Mouse (Mus musculus) embryonic facial prominence, embryonic 14.5 days (tissue): ENCODE results near the gene Rpl38. TPM values are rescaled to one million over a fixed set of nuclear protein-coding genes. Genes with fewer than 3 reads are reported as not detected.

Experiments
- ATAC-seq: fragments of 200-750 bp; cut with Nextera tagmentation; 2 replicates; pipeline ENCODE4 v1.8.0; 2017; ENCODE audit warnings: low read depth, moderate number of reproducible peaks, moderate TSS enrichment
- DNase-seq: peaks from one replicate; pipeline ENCODE4 v3.0.0-alpha.2; 2015; ENCODE audit warnings: low spot score
- H3K27ac ChIP-seq: fragments of 300-500 bp; sonication (generic); replicated peaks from 2 replicates; pipeline ENCODE4 v1.5.1; 2014; ENCODE audit warnings: low read depth, mild to moderate bottlenecking, low read length, moderate library complexity
- H3K27me3 ChIP-seq: fragments of 300-500 bp; sonication (generic); replicated peaks from 2 replicates; pipeline ENCODE4 v1.6.1; 2014; ENCODE audit warnings: low read length; ENCODE audit not compliant: control insufficient read depth, insufficient read depth
- H3K36me3 ChIP-seq: fragments of 300-500 bp; sonication (generic); 2 replicates; pipeline ENCODE4 v1.6.1; 2014; ENCODE audit warnings: low read length, mixed read lengths; ENCODE audit not compliant: control insufficient read depth, insufficient read depth
- H3K4me1 ChIP-seq: fragments of 300-500 bp; sonication (generic); 2 replicates; pipeline ENCODE4 v1.6.1; 2014; ENCODE audit warnings: antibody characterized with exemption, low read length; ENCODE audit not compliant: control insufficient read depth, insufficient read depth
- H3K4me2 ChIP-seq: fragments of 300-500 bp; sonication (generic); 2 replicates; pipeline ENCODE4 v1.6.1; 2014; ENCODE audit warnings: low read depth, mild to moderate bottlenecking, low read length, moderate library complexity, mixed read lengths
- H3K4me3 ChIP-seq: fragments of 300-500 bp; sonication (generic); 2 replicates; pipeline ENCODE4 v1.5.1; 2014; ENCODE audit warnings: low read depth, mild to moderate bottlenecking, low read length
- H3K9ac ChIP-seq: fragments of 300-500 bp; sonication (generic); 2 replicates; pipeline ENCODE4 v1.6.1; 2014; ENCODE audit warnings: low read depth, mild to moderate bottlenecking, low read length, moderate library complexity, mixed read lengths
- H3K9me3 ChIP-seq: fragments of 300-500 bp; sonication (generic); 2 replicates; pipeline ENCODE4 v1.6.1; 2016; ENCODE audit warnings: low read length; ENCODE audit not compliant: control insufficient read depth
- WGBS: fragments of 180-500 bp; shearing (Covaris S2); extraction: QIAGEN DNeasy Blood & Tissue Kit; methylation state at CpG from one replicate; pipeline ENCODE4 v1.1.7; 2014; 5-methylcytosine and 5-hydroxymethylcytosine counted together
- polyA plus RNA-seq: library from polyadenylated mRNA; unstranded; fragments of >200 nt; fragmentation: Nextera tagmentation; extraction: Ambion mirVana; gene quantifications from 2 replicates; pipeline ENCODE4 v1.2.1, GENCODE M21; 2014

Gene Rpl38
- polyA plus RNA-seq, 1 experiment from 2014 or later: 1,191 TPM

DNA sequence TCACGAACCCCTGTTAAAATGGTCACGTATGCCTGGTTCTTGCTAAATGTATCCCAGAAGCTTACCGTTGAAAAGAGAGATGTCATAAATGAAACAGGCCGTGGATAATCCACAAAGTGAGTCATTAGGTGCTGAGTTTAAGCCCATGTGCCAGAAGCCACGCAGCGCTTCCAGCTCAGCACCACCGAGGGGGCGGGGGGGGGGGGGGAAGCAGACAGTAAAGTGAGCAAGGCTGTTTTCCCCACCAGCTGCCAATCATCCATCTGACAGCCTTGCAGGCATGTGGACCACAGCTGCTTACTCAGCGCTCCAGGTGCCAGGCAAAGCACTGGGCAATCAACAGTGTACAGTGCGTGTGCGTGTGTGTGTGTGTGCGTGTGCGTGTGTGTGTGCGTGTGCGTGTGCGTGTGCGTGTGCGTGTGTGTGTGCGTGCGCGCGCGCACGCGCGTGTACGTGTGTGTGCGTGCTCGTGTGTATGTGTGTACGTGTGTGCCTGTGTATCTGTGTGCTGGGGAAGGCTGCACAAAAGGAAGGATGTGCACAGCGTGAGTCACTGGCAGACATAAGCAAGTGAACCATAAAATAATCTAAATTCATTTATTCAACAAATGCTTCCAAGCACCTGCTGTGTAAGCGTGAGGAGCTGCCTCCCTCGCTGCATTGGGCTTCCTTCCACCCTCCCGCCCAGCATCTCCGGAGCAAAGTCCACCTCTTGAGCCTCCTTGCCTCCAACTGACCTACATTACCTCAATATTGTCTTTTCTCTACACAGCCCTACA lies 31.4 kb upstream of the Rpl38 start:
- H3K4me2 ChIP-seq: peak overlapping the region; percentile 42
- H3K27me3 ChIP-seq: peaks cover 9% of the 10 kb centered on the region
- DNase-seq (peak; percentile 58), ATAC-seq (peak; percentile 61; the same call in 1 of the 2 replicates)
- 56% methylated on average over 34 of the region's 35 CpGs for WGBS
- H3K4me3 ChIP-seq: no peak overlapping the region
- H3K36me3 ChIP-seq: no peaks in the 10 kb centered on the region
- H3K9ac ChIP-seq: no peak overlapping the region
- no peaks in the 10 kb centered on the region for H3K9me3 ChIP-seq
- peaks cover 6% of the 10 kb centered on the region; the same call in 1 of the 2 replicates for H3K4me1 ChIP-seq
- no peak overlapping the region for H3K27ac ChIP-seq

- H3K27me3 ChIP-seq: peaks cover 9% of the 10 kb centered on the region
- DNase-seq (no peak), ATAC-seq (no peak)
- WGBS: 50% methylated on average over 10 of the region's 10 CpGs
- H3K4me2 ChIP-seq: no peak overlapping the region
- no peaks in the 10 kb centered on the region for H3K9me3 ChIP-seq
- H3K27ac ChIP-seq: no peak overlapping the region
- no peaks in the 10 kb centered on the region for H3K36me3 ChIP-seq
- no peak overlapping the region for H3K4me3 ChIP-seq
- H3K4me1 ChIP-seq: peaks cover 6% of the 10 kb centered on the region; the same call in 1 of the 2 replicates
- H3K9ac ChIP-seq: no peak overlapping the region
Observed at GRCm38 (mm10) chr11:114638647-114639290, 29.6 kb upstream of the Rpl38 start.

DNA sequence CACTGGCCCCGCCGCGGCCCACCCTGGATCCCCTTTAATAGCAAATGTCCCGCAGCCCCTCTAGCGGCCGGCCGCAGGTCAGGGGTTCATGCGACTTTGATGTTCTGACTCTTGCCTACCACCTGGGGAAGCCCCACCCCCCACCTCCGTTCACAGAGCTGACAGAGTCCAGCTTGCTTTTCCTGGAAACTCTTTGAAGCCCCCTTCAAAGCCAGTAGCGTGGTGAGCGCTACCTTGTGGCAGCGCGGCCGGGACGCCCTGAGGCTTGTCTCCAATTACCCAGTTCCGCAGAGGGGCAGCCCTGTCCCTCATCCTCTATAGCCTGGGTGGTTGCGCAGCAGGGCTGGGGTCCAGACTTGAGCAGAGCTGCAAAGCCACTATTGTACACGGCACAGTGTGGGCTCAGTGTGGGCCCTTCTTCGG lies 28.6 kb upstream of the Rpl38 start:
- DNase-seq: no peak
- 0 out of 2 replicates have a peak overlapping the region, but pooled peaks have one; percentile 11 for H3K9ac ChIP-seq

DNA sequence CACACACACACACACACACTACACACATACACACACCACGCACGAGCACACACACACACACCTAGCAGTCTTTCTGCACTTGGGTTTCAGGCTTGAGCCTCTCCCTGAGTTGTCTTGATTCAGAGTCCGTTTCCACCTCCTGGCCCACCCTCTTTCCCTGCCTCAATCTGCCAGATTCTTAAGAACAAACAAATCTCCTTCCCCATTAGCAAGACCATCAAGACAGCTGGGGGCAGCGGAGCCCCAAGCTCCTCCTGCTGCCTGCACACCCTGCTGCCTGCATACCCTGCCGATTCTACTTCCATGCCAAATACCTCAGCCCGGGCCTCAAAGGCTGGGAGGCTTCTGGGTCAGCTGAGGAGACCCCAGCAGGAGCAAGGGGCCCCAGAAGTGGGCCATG lies 27.7 kb upstream of the Rpl38 start:
- H3K4me1 ChIP-seq: peaks cover 6% of the 10 kb centered on the region; the same call in 1 of the 2 replicates
- no peak overlapping the region for H3K27ac ChIP-seq
- no peak overlapping the region for H3K4me3 ChIP-seq
- H3K9me3 ChIP-seq: no peaks in the 10 kb centered on the region
- ATAC-seq (no peak), DNase-seq (no peak)
- H3K4me2 ChIP-seq: no peak overlapping the region
- no peaks in the 10 kb centered on the region for H3K36me3 ChIP-seq
- 50% methylated on average over 6 of the region's 6 CpGs for WGBS
- H3K9ac ChIP-seq: no peak overlapping the region
- peaks cover 9% of the 10 kb centered on the region for H3K27me3 ChIP-seq

More for the DNA sequence above, 28.6 kb upstream of the Rpl38 start:
- Histone ChIP-seq H3K27ac (no peak overlapping the region), H3K4me1 (peaks cover 6% of the 10 kb centered on the region; the same call in 1 of the 2 replicates), H3K4me3 (no peak overlapping the region), H3K36me3 (no peaks in the 10 kb centered on the region), H3K27me3 (peaks cover 9% of the 10 kb centered on the region), H3K4me2 (peak overlapping the region; percentile 25; the same call in 1 of the 2 replicates), H3K9me3 (no peaks in the 10 kb centered on the region)
- WGBS: 6% methylated on average over 19 of the region's 19 CpGs
- no peak for ATAC-seq

GRCm38 (mm10) chr11:114641136-114641535 lies 27.2 kb upstream of the Rpl38 start:
- ATAC-seq: no peak
- WGBS: 79% methylated on average over 8 of the region's 8 CpGs
- no peak overlapping the region for H3K4me3 ChIP-seq
- peaks cover 9% of the 10 kb centered on the region for H3K27me3 ChIP-seq
- H3K9me3 ChIP-seq: no peaks in the 10 kb centered on the region
- H3K4me1 ChIP-seq: peaks cover 6% of the 10 kb centered on the region; the same call in 1 of the 2 replicates
- H3K4me2 ChIP-seq: no peak overlapping the region
- no peak overlapping the region for H3K27ac ChIP-seq
- no peak overlapping the region for H3K9ac ChIP-seq
- H3K36me3 ChIP-seq: no peaks in the 10 kb centered on the region
- DNase-seq: no peak

DNA sequence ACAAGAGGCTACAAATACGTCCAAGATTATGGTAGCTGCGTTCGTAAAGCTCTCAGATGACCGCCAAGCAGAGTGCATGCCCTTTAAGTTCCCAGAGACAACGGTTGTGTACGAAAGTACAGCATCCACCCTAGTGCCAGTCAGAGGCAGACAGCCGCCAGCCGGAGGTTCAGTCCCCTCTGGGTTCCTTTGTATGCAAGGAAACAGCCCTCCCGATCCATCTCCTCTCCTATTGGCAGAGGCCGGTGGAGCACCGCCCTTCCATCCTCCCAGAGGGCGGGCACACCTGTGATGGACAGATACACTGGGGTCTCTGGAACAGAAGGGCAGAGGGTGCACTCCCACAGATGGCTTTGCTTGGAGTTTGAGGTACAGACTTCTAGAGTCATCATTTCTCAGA lies 26.1 kb upstream of the Rpl38 start:
- 56% methylated on average over 11 of the region's 12 CpGs for WGBS
- no peak for DNase-seq
- Histone ChIP-seq H3K27ac (no peak overlapping the region), H3K27me3 (peaks cover 9% of the 10 kb centered on the region), H3K4me2 (no peak overlapping the region), H3K36me3 (no peaks in the 10 kb centered on the region), H3K9me3 (0 out of 2 replicates have a peak, but pooled peaks cover 3% of the 10 kb centered on the region), H3K4me1 (peaks cover 6% of the 10 kb centered on the region; the same call in 1 of the 2 replicates), H3K4me3 (no peak overlapping the region), H3K9ac (no peak overlapping the region)
- ATAC-seq: no peak

DNA sequence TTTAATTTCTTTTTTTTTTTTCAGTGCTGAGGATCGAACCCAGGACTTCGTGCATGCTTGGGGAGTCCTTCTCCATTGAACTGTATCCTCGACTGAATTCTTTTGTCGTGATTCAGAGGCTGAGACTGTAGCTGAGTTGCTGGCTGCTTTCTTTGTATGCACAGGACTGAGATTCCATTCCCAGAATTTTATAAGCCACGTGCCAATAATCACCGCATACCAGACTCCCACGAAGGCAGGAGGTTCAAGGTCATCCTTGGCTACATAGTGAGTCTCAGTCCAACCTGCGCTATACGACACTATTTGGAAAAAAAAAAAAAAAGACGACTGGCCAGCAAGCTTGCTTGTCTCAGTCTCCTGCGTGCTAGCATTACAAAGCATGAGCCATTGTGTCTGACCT lies 25.4 kb upstream of the Rpl38 start:
- no peak for ATAC-seq

GRCm38 (mm10) chr11:114644122-114644521 lies 24.2 kb upstream of the Rpl38 start:
- H3K36me3 ChIP-seq: no peaks in the 10 kb centered on the region
- no peak for ATAC-seq
- H3K9me3 ChIP-seq: 0 out of 2 replicates have a peak, but pooled peaks cover 3% of the 10 kb centered on the region
- no peaks in the 10 kb centered on the region; the same call in 1 of the 2 replicates for H3K27me3 ChIP-seq
- DNase-seq: no peak
- no peak overlapping the region for H3K9ac ChIP-seq
- no peak overlapping the region for H3K4me2 ChIP-seq
- no peak overlapping the region for H3K4me3 ChIP-seq
- 35% methylated on average over 2 of the region's 2 CpGs for WGBS
- H3K4me1 ChIP-seq: peaks cover 6% of the 10 kb centered on the region; the same call in 1 of the 2 replicates
- H3K27ac ChIP-seq: no peak overlapping the region

More for the DNA sequence above, 25.4 kb upstream of the Rpl38 start:
- no peak overlapping the region for H3K27ac ChIP-seq
- no peak for DNase-seq
- H3K9ac ChIP-seq: no peak overlapping the region
- H3K4me1 ChIP-seq: peaks cover 6% of the 10 kb centered on the region; the same call in 1 of the 2 replicates
- H3K4me3 ChIP-seq: no peak overlapping the region
- H3K9me3 ChIP-seq: 0 out of 2 replicates have a peak, but pooled peaks cover 3% of the 10 kb centered on the region
- WGBS: 70% methylated on average over 11 of the region's 11 CpGs
- H3K4me2 ChIP-seq: no peak overlapping the region
- no peaks in the 10 kb centered on the region for H3K36me3 ChIP-seq
- peaks cover 2% of the 10 kb centered on the region for H3K27me3 ChIP-seq
